Mouse (Mus musculus) brain, embryonic 14.5 days (tissue): ENCODE data around the gene Mettl1.

Experiments used
- CTCF ChIP-seq: fragments of 200-500 bp; IDR thresholded peaks from 2 replicates; pipeline ENCODE4 v1.5.1; 2012; ENCODE audit warnings: inconsistent platforms, mild to moderate bottlenecking, moderate library complexity, borderline replicate concordance; ENCODE audit not compliant: insufficient read depth, insufficient read length; ENCODE audit errors: extremely low read depth
- POLR2A ChIP-seq: fragments of 200-500 bp; IDR thresholded peaks from 2 replicates; pipeline ENCODE4 v1.6.1; 2012; ENCODE audit warnings: mild to moderate bottlenecking, inconsistent platforms, borderline replicate concordance; ENCODE audit not compliant: poor library complexity, insufficient read depth, insufficient read length, severe bottlenecking; ENCODE audit errors: extremely low read depth

DNA sequence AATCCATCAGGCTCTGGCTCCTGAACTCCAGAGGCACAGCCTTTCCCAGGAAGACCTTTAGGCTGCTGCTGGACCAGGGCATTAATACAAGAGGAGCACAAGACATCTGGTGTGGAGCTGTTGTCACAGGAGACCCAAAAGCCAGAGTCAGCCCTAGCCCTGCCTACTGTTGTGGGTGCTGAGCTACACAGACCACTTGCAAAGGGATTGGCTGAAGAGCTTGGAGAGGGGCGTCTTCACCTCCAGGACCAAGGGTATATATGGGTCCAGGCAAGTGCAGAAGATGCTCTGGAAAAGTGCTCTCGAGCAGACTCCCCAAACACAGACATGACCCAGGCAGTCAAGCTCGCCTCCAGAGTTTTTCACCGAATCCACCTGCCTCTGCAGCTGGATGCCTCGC lies 6.7 kb downstream of the Mettl1 start, which contains the start of gene Cyp27b1:
- TF ChIP-seq CTCF (no peak), POLR2A (no peak)
